Mouse (Mus musculus) colon, adult 2 months (tissue): ENCODE results near the gene Fis1. TPM values are rescaled to one million over a fixed set of nuclear protein-coding genes. Genes with fewer than 3 reads are reported as not detected.

Experiments
- polyA plus RNA-seq: library from polyadenylated mRNA; depleted of rRNA; stranded (reverse); fragments of >200 nt; gene quantifications from 2 replicates; pipeline ENCODE4 v1.2.3, GENCODE M21; 2012; rRNA removed

The Fis1 gene
- 159 and 165 TPM in 2 replicates for polyA plus RNA-seq

DNA sequence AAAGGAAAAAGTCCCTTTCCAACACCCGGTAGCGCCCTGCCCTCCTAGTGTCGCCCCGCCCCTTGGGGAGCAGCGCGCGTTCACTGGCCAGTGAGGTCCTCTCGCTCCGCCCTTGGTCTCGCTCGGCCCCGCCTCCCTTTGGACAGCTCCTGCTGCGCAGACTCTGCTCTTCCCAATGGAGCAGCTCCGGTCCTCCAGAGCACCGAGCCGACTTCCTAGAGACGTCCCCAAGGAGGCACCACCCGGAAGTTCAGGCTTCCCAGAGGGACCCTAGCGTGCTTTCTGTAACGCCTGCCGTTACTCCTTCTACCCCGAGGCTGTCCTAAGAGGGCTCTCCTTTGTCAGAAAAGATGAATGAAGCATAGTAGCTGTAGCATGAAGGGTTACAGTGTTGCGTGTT is at the start of gene Fis1:
TSS of gene Fis1 (plus strand) at position 261 of the 400 bp plus-strand sequence.

GRCm38 (mm10) chr5:136907991-136908857 is 44.9 kb upstream of the Fis1 start, which contains the start of gene Ift22:
Ift22 (plus strand) TSS chr5:136908150.

GRCm38 (mm10) chr5:136966331-136966730 is 13.3 kb downstream of the Fis1 start, which contains the start of gene Cldn15:
Cldn15 (plus strand) TSS chr5:136966616.

DNA sequence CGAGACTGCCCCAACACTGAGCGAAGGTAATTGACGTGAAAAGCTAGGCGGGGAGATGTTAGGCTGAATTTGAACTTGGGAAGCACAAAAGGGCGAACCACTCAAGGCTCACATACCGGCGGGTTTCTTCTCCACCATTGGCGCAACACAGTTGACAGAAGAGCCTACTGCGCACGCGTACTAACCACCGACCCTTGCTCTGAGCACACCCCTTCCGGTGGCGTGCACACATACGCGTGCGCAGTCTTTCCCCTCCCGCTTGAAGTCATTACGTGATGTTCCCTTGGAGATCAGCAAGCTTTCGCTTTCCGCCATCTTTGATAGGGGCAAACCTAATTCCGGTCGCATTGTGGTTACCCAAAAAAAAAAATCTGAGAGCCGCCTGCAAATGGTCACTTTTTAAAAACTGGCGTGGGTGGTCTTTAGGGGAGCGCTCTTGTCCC is 33.6 kb downstream of the Fis1 start, which contains the start of gene Plod3:
TSS of gene Plod3 (plus strand) at position 325 of the 443 bp plus-strand sequence.

GRCm38 (mm10) chr5:136987934-136988271 is 34.8 kb downstream of the Fis1 start, which contains the start of gene Znhit1:
Znhit1 (minus strand) TSS chr5:136988021.

Other genes starting within 250 kb of the Fis1 start
- gene Col26a1, start 70.1 kb upstream of the Fis1 start, polyA plus RNA-seq, result 0.27 and 2.0 TPM in 2 replicates
- 7.9 and 8.7 TPM in 2 replicates for gene Ift22, start 45.1 kb upstream of the Fis1 start, polyA plus RNA-seq
- gene Cldn15, start 13.3 kb downstream of the Fis1 start, polyA plus RNA-seq, result 178 and 190 TPM in 2 replicates
- 46.7 and 47.3 TPM in 2 replicates for gene Plod3, start 33.7 kb downstream of the Fis1 start, polyA plus RNA-seq
- 101 and 108 TPM in 2 replicates for gene Znhit1, start 34.7 kb downstream of the Fis1 start, polyA plus RNA-seq
- 1.5 and 1.7 TPM in 2 replicates for gene Vgf, start 73.1 kb downstream of the Fis1 start, polyA plus RNA-seq
- 68.4 and 82.9 TPM in 2 replicates for gene Ap1s1, start 92.9 kb downstream of the Fis1 start, polyA plus RNA-seq
- gene Serpine1, start 119.0 kb downstream of the Fis1 start, polyA plus RNA-seq, result 2.0 and 4.1 TPM in 2 replicates
- 15.4 and 16.4 TPM in 2 replicates for gene Trim56, start 162.9 kb downstream of the Fis1 start, polyA plus RNA-seq
- gene Muc3, start 196.0 kb downstream of the Fis1 start, polyA plus RNA-seq, result 959 and 1,230 TPM in 2 replicates